Mouse (Mus musculus) liver, embryonic 14.5 days (tissue): ENCODE measurements around the gene Plcb3. TPM values are rescaled to one million over a fixed set of nuclear protein-coding genes. Genes with fewer than 3 reads are reported as not detected.

Experiments used
- ATAC-seq: fragments of 200-750 bp; cut with Nextera tagmentation; 2 replicates; pipeline ENCODE4 v1.8.0; 2017; ENCODE audit warnings: moderate number of reproducible peaks, mild to moderate bottlenecking, moderate library complexity; ENCODE audit not compliant: insufficient read depth
- DNase-seq, 3 experiments: peaks; one replicate each; pipeline ENCODE4 v3.0.0-alpha.2; 2012 to 2013; ENCODE audit warnings: low read depth in 3 of 3, low spot score in 3 of 3
- H3K27ac ChIP-seq: fragments of 300-500 bp; sonication (generic); 2 replicates; pipeline ENCODE4 v1.5.1; 2014; ENCODE audit warnings: moderate library complexity, mild to moderate bottlenecking, control low read depth, inconsistent platforms
- H3K27me3 ChIP-seq: fragments of 300-500 bp; sonication (generic); 2 replicates; pipeline ENCODE4 v1.6.1; 2014; ENCODE audit warnings: mild to moderate bottlenecking, low read length, moderate library complexity; ENCODE audit not compliant: control insufficient read depth, insufficient read depth
- H3K36me3 ChIP-seq: fragments of 300-500 bp; sonication (generic); replicated peaks from 2 replicates; pipeline ENCODE4 v1.6.1; 2014; ENCODE audit warnings: low read depth; ENCODE audit not compliant: control insufficient read depth, insufficient read depth
- H3K4me1 ChIP-seq, 2 experiments: fragments of 200-500 bp in 1 of 2; fragments of 300-500 bp in 1 of 2; sonication (generic) in 1 of 2; replicated peaks; 2 replicates each; pipeline ENCODE4 v1.6.1; 2012 to 2014; ENCODE audit warnings: antibody characterized with exemption in 1 of 2, inconsistent platforms in 1 of 2, low read length in 1 of 2; ENCODE audit not compliant: control insufficient read depth in 2 of 2, insufficient read depth in 2 of 2
- H3K4me2 ChIP-seq: fragments of 300-500 bp; sonication (generic); 2 replicates; pipeline ENCODE4 v1.6.1; 2014; ENCODE audit warnings: low read depth, mild to moderate bottlenecking, control low read depth, moderate library complexity
- H3K4me3 ChIP-seq, 2 experiments: fragments of 200-500 bp in 1 of 2; fragments of 300-500 bp in 1 of 2; sonication (generic) in 1 of 2; 2 replicates each; pipeline ENCODE4 v1.5.1; 2012 to 2014; ENCODE audit warnings: low read depth in 2 of 2, low read length in 2 of 2, mild to moderate bottlenecking in 2 of 2, control low read depth in 1 of 2, inconsistent platforms in 1 of 2, moderate library complexity in 1 of 2; ENCODE audit not compliant: insufficient read depth in 1 of 2
- H3K9ac ChIP-seq: fragments of 300-500 bp; sonication (generic); replicated peaks from 2 replicates; pipeline ENCODE4 v1.6.1; 2014; ENCODE audit warnings: mild to moderate bottlenecking, control low read depth, moderate library complexity
- H3K9me3 ChIP-seq: fragments of 300-500 bp; sonication (generic); 2 replicates; pipeline ENCODE4 v1.6.1; 2016; ENCODE audit warnings: low read length, mixed read lengths; ENCODE audit not compliant: control insufficient read depth
- CTCF ChIP-seq: IDR thresholded peaks from 2 replicates; pipeline ENCODE4 v1.5.1; 2016; ENCODE audit warnings: antibody characterized with exemption, low read depth, control low read depth
- EP300 ChIP-seq: IDR thresholded peaks from 2 replicates; pipeline ENCODE4 v1.6.1; 2016; ENCODE audit warnings: antibody characterized with exemption, low read depth
- WGBS: fragments of 180-500 bp; shearing (Covaris S2); extraction: QIAGEN DNeasy Blood & Tissue Kit; methylation state at CpG from one replicate; pipeline ENCODE4 v1.1.7; 2014; ENCODE audit not compliant: insufficient replicate concordance; 5-methylcytosine and 5-hydroxymethylcytosine counted together
- polyA plus RNA-seq, 2 experiments: library from polyadenylated mRNA; depleted of rRNA in 1 of 2; stranded (reverse) in 1 of 2; unstranded in 1 of 2; fragments of >200 nt; fragmentation: Nextera tagmentation in 1 of 2; extraction: Ambion mirVana in 1 of 2; gene quantifications; 2 replicates each; pipeline versions ENCODE4 v1.2.1 to v1.2.3; 2012 to 2014

Gene Plcb3
- polyA plus RNA-seq, 2 experiments = 4.6 to 7.7 TPM

GRCm38 (mm10) chr19:6954046-6954445, 22.2 kb downstream of the Plcb3 start:
- Histone ChIP-seq H3K4me1 (peaks cover 13 to 19% of the 10 kb centered on the region in 2 experiments), H3K36me3 (no peaks in the 10 kb centered on the region), H3K4me2 (no peak overlapping the region), H3K9ac (no peak overlapping the region), H3K9me3 (no peaks in the 10 kb centered on the region), H3K4me3 (no peak overlapping the region), H3K27me3 (no peaks in the 10 kb centered on the region), H3K27ac (no peak overlapping the region)
- no peak for ATAC-seq
- no peak for DNase-seq
- 59% methylated on average over 9 of the region's 9 CpGs for WGBS
- TF ChIP-seq EP300 = no peak
- TF ChIP-seq CTCF = peak; percentile 79

GRCm38 (mm10) chr19:6952712-6953037, 23.6 kb downstream of the Plcb3 start:
- ATAC-seq (no peak; the same call in 1 of the 2 replicates), DNase-seq (no peak)
- no peaks in the 10 kb centered on the region for H3K9me3 ChIP-seq
- 0% methylated on average over 3 of the region's 3 CpGs for WGBS
- H3K4me1 ChIP-seq = peaks cover 13 to 19% of the 10 kb centered on the region in 2 experiments
- peak overlapping the region; percentile 78 for H3K9ac ChIP-seq
- H3K4me2 ChIP-seq = peak overlapping the region; percentile 96
- peak overlapping the region; percentile 86; the same call in 1 of the 2 replicates for H3K27ac ChIP-seq
- H3K36me3 ChIP-seq = no peaks in the 10 kb centered on the region
- TF ChIP-seq EP300 (no peak), CTCF (no peak)
- no peaks in the 10 kb centered on the region for H3K27me3 ChIP-seq
- peak overlapping the region; percentile 70 to 87 for H3K4me3 ChIP-seq

- TF ChIP-seq EP300 (no peak), CTCF (no peak)
- Histone ChIP-seq H3K4me1 (peaks cover 13 to 19% of the 10 kb centered on the region in 2 experiments), H3K36me3 (no peaks in the 10 kb centered on the region), H3K4me3 (peak overlapping the region; percentile 70 to 87), H3K27me3 (no peaks in the 10 kb centered on the region), H3K27ac (peak overlapping the region; percentile 86), H3K4me2 (peak overlapping the region; percentile 96), H3K9me3 (no peaks in the 10 kb centered on the region), H3K9ac (peak overlapping the region; percentile 78)
- peak; percentile 36 for ATAC-seq
- WGBS = 2% methylated on average over 31 of the region's 31 CpGs
- no peak for DNase-seq
Observed at GRCm38 (mm10) chr19:6951994-6952711, 24.1 kb downstream of the Plcb3 start.

GRCm38 (mm10) chr19:6951381-6951968, 24.8 kb downstream of the Plcb3 start:
- peak overlapping the region; percentile 86 for H3K27ac ChIP-seq

GRCm38 (mm10) chr19:6950613-6951153, 25.6 kb downstream of the Plcb3 start:
- ATAC-seq (peak; percentile 13; the same call in 1 of the 2 replicates), DNase-seq (no peak)
- Histone ChIP-seq H3K4me3 (peak overlapping the region; percentile 70 to 87), H3K4me1 (peaks cover 13 to 19% of the 10 kb centered on the region in 2 experiments), H3K4me2 (peak overlapping the region; percentile 96), H3K27ac (peak overlapping the region; percentile 86), H3K9me3 (no peaks in the 10 kb centered on the region), H3K36me3 (no peaks in the 10 kb centered on the region), H3K27me3 (no peaks in the 10 kb centered on the region), H3K9ac (peak overlapping the region; percentile 78)
- WGBS = under 1% methylated on average over 28 of the region's 28 CpGs
- TF ChIP-seq CTCF (no peak), EP300 (no peak)

More at GRCm38 (mm10) chr19:6951381-6951968, 24.8 kb downstream of the Plcb3 start:
- peak; percentile 76 to 81 (median 77) for DNase-seq
- no peak for TF ChIP-seq CTCF
- TF ChIP-seq EP300 = 0 out of 2 replicates have a peak, but pooled peaks have one; percentile 22
- H3K36me3 ChIP-seq = no peaks in the 10 kb centered on the region
- no peaks in the 10 kb centered on the region for H3K9me3 ChIP-seq
- H3K4me3 ChIP-seq = peak overlapping the region; percentile 70 to 87
- under 1% methylated on average over 35 of the region's 35 CpGs for WGBS
- H3K27me3 ChIP-seq = no peaks in the 10 kb centered on the region
- peak overlapping the region; percentile 96 for H3K4me2 ChIP-seq
- ATAC-seq = peak; percentile 77
- peak overlapping the region; percentile 78 for H3K9ac ChIP-seq
- H3K4me1 ChIP-seq = peaks cover 13 to 19% of the 10 kb centered on the region in 2 experiments
